Mouse (Mus musculus) MEL (cell line): ENCODE results near the gene Afg3l1.
"Not testable (repeated sequence)": the region's sequence is repeated elsewhere in the genome, so short reads cannot be mapped to it uniquely, and the experiment has no call there.

Experiments used
- CTCF ChIP-seq, 3 experiments: IDR thresholded peaks in 2 of 3; conservative IDR thresholded peaks in 1 of 3; 2 replicates each; pipeline ENCODE4 v1.5.1; 2011 to 2012; ENCODE audit warnings: low read length in 3 of 3, low read depth in 2 of 3, mild to moderate bottlenecking in 2 of 3, improper control_type of control experiment in 1 of 3, inconsistent platforms in 1 of 3, mixed read lengths in 1 of 3, moderate library complexity in 1 of 3; ENCODE audit not compliant: control insufficient read depth in 1 of 3, insufficient read depth in 1 of 3, poor library complexity in 1 of 3, severe bottlenecking in 1 of 3
- E2F4 ChIP-seq: IDR thresholded peaks from 2 replicates; pipeline ENCODE4 v1.6.1; 2011; ENCODE audit warnings: low read depth, low read length, improper control_type of control experiment, borderline replicate concordance
- EP300 ChIP-seq, 2 experiments: IDR thresholded peaks; 2 replicates each; pipeline ENCODE4 v1.6.1; 2011; ENCODE audit warnings: improper control_type of control experiment in 2 of 2, low read length in 2 of 2, low read depth in 1 of 2, mild to moderate bottlenecking in 1 of 2
- GATA1 ChIP-seq: IDR thresholded peaks from 2 replicates; pipeline ENCODE4 v1.6.1; 2011; ENCODE audit warnings: low read depth, low read length, improper control_type of control experiment
- JUND ChIP-seq: IDR thresholded peaks from 2 replicates; pipeline ENCODE4 v1.6.1; 2011; ENCODE audit warnings: low read depth, mild to moderate bottlenecking, improper control_type of control experiment, low read length
- MAX ChIP-seq: IDR thresholded peaks from 2 replicates; pipeline ENCODE4 v1.6.1; 2011; ENCODE audit warnings: low read length, improper control_type of control experiment
- MYC ChIP-seq: IDR thresholded peaks from 2 replicates; pipeline ENCODE4 v1.6.1; 2011; ENCODE audit warnings: low read depth, mild to moderate bottlenecking, low read length, improper control_type of control experiment, moderate library complexity
- NELFE ChIP-seq: IDR thresholded peaks from 2 replicates; pipeline ENCODE4 v1.6.1; 2011; ENCODE audit warnings: low read depth, low read length, improper control_type of control experiment
- POLR2A ChIP-seq, 2 experiments: IDR thresholded peaks; 2 replicates each; pipeline ENCODE4 v1.6.1; 2011 to 2012; ENCODE audit warnings: low read length in 2 of 2, mild to moderate bottlenecking in 2 of 2, control low read depth in 1 of 2, improper control_type of control experiment in 1 of 2, low read depth in 1 of 2, moderate library complexity in 1 of 2; ENCODE audit not compliant: control insufficient read depth in 1 of 2, insufficient read depth in 1 of 2, poor library complexity in 1 of 2
- TBP ChIP-seq: IDR thresholded peaks from 2 replicates; pipeline ENCODE4 v1.8.0; 2011; ENCODE audit warnings: low read depth, low read length, improper control_type of control experiment
- TCF12 ChIP-seq: IDR thresholded peaks from 2 replicates; pipeline ENCODE4 v1.6.1; 2014; ENCODE audit warnings: low read depth, mild to moderate bottlenecking, inconsistent platforms, low read length, improper control_type of control experiment, moderate library complexity
- UBTF ChIP-seq: IDR thresholded peaks from 2 replicates; pipeline ENCODE4 v1.6.1; 2012; ENCODE audit warnings: low read depth, mild to moderate bottlenecking, inconsistent platforms, low read length, improper control_type of control experiment, moderate library complexity, borderline replicate concordance; ENCODE audit not compliant: insufficient read depth
- ZKSCAN1 ChIP-seq: IDR thresholded peaks from 2 replicates; pipeline ENCODE4 v1.6.1; 2012; ENCODE audit warnings: low read depth, mild to moderate bottlenecking, inconsistent platforms, low read length, improper control_type of control experiment, moderate library complexity
- ZMIZ1 ChIP-seq: IDR thresholded peaks from 2 replicates; pipeline ENCODE4 v1.6.1; 2012; ENCODE audit warnings: low read depth, mild to moderate bottlenecking, inconsistent platforms, low read length, improper control_type of control experiment, moderate library complexity

GRCm38 (mm10) chr8:123433241-123433974, 44.3 kb upstream of the Afg3l1 start:
- not testable (repeated sequence) for TF ChIP-seq EP300 (IDR thresholded peaks at IDR 0.05; ENCODE audit: low read depth in 1 of 2, low read length in 2 of 2); MAX; CTCF (IDR thresholded peaks at IDR 0.05 in 2 of 3, conservative IDR thresholded peaks at IDR 0.05 in 1 of 3; ENCODE audit: control insufficient read depth in 1 of 3, insufficient read depth in 1 of 3, low read depth in 2 of 3, low read length in 3 of 3, poor library complexity in 1 of 3, severe bottlenecking in 1 of 3); JUND; TBP; NELFE; E2F4; ZMIZ1; POLR2A (IDR thresholded peaks at IDR 0.05; ENCODE audit: control insufficient read depth in 1 of 2, insufficient read depth in 1 of 2, low read depth in 1 of 2, low read length in 2 of 2, poor library complexity in 1 of 2); MYC; ZKSCAN1; GATA1; UBTF; TCF12
